Mouse (Mus musculus) bone marrow, adult 2 months (tissue): ENCODE measurements around the gene Decr2.

Source experiments
- CTCF ChIP-seq: fragments of 200-500 bp; IDR thresholded peaks from 2 replicates; pipeline ENCODE4 v1.5.1; 2011; ENCODE audit warnings: low read length, control low read depth; ENCODE audit not compliant: control insufficient read depth, insufficient read depth
- POLR2A ChIP-seq: fragments of 200-500 bp; IDR thresholded peaks from 2 replicates; pipeline ENCODE4 v1.6.1; 2011; ENCODE audit warnings: low read depth, mild to moderate bottlenecking, control low read depth, low read length, borderline replicate concordance; ENCODE audit not compliant: control insufficient read depth

GRCm38 (mm10) chr17:26066488-26067020 lies 23.6 kb downstream of the Decr2 start:
- TF ChIP-seq CTCF (no peak), POLR2A (no peak)
